Mouse (Mus musculus): Measurements from ENCODE around the gene Klhdc4. TPM values are rescaled to one million over a fixed set of nuclear protein-coding genes. Genes with fewer than 3 reads are reported as not detected.

Klhdc4 gene
- total RNA-seq, 2 experiments from 2014 or later: 13.4 to 14.1 TPM

DNA sequence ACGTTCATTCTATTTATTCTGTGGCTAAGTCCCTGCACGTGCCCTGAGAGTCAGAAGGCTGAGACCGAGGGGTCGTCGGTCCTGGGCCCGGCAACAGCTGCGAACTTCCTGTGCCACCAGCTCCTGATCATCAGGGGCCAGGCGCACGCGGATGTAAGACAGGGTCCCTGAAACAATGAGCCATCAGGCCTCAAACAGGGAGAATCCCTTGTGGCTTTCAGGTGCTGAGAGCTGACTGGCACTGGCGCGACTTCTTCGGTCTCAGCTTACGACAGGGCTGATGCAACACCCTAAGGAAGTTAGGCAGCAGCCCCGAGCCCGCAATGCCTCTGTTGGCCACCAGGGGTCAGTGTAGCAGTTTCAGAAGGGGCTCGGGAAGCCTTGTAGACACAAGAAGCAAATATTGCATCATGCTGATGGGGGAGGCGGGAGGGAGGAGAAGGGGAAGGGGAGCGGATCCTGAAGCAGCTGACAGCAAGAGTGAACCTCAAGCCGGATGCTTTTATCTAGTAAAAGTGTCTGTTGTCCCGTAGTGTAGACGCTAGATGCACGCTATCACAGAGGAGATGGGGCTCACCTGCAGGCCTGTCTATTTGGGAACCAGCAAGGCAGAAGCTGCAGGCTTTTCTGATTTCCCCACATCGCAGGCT lies 21.6 kb upstream of the Klhdc4 start:
- intact Hi-C loops (cut with DNase I): loop anchor here (1.0 kb wide), 2 partner anchors 58 to 74 kb away; no protein-coding TSS in a partner anchor
- DNase-seq (ENCODE audit: low spot score): peak; percentile 84

DNA sequence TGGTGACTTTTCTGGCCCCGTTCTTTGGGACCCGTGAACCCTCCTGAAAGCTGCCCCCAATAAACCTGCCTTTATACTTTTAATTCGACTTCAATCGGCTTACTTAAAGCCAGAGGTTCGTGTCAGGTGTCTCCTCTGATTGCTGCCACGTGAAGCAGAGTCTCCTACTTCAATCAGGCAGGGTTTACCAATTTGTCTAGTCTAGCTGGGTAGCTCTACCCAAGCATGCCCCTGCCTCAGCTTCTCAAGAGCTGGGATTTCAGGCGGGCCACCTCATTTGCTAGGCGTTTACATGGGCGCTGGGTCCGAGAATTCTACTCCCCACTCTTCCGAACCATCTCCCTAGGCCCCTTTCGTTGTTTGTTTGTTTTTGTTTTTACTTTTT lies 21.1 kb upstream of the Klhdc4 start:
- intact Hi-C loops (cut with DNase I): loop anchor here (1.0 kb wide), 1 partner anchor 75 kb away; no protein-coding TSS in a partner anchor
- no peak for DNase-seq (ENCODE audit: low spot score)

DNA sequence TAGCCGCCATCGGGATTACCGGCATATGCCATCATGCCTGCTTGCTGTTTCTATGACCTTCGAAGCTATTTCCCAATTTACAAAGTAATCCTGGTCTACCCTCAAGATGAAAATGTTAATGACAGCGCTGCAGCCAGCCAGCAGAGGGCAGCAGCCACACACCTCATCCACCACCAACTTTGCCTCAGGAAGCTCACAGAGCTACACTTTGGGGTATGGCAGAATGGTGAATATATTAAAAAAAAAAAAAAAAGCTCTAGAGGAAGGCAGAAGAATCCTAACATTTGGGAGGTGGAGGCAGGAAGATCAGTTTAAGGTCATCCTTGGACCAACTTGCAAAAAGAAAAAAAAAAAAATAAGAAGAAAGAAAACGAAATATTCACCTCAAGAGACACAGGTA lies 20.6 kb upstream of the Klhdc4 start:
- peak; percentile 27 for DNase-seq (ENCODE audit: low spot score)
- intact Hi-C loops (cut with DNase I): loop anchor here (1.0 kb wide), 1 partner anchor 75 kb away; no protein-coding TSS in a partner anchor

DNA sequence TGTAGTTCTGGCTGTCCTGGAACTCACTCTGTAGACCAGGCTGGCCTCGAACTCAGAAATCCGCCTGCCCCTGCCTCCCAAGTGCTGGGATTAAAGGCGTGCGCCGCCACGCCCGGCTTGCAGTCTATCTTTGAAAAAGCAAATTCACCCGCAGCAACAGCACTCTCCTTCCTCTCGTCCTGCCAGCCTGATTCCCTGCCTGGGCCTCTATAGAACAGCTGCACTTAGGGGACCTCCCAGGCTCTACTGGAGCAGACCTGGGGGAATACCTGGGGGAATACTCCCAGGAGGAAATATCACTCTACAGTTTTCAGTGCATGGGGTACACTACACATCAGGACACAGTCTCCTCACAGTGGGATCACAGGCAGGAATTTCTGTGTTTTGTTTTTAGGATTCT lies 19.9 kb upstream of the Klhdc4 start:
- DNase-seq (ENCODE audit: low spot score): no peak
- intact Hi-C loops (cut with DNase I): no loop called here

DNA sequence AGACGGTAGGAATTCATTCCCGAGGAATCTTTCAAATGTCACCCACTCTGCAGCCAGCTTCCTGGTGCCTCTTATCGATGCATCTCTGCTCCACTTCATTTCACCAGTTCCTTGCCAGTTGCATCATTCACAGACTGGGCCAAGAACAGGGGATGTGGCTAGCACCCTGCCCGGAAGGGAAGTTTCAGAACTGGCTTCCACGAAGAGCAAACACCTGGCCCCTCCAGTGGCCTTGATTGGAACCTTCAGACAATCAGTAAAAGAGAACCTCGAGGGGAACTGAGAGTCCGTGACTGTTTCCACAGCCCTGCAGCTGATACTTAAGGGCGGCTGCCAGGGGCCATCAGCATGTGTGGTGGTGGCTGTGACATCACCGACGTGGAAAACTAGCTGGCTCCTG lies 19.1 kb upstream of the Klhdc4 start:
- intact Hi-C loops (cut with DNase I): no loop called here
- no peak for DNase-seq (ENCODE audit: low spot score)

DNA sequence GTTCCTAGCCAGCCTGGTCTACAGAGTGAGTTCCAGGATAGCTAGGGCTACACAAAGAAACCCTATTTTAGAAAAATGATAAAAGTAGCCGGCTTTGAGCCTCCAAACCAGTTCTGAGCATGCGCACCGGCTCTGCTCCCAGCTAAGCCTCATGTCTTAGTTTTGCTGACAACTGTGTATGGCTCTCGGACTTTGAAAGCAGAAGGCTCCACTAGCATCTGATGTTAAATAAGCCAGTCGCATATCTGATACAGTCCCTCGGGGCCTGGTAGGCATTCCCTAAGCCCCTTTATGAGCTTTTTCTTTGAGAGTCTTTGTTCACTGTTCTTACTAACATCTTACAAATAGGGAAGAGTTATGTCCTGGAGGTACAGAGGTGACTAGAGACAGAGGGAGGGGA lies 18.6 kb upstream of the Klhdc4 start:
- no peak for DNase-seq (ENCODE audit: low spot score)
- intact Hi-C loops (cut with DNase I): no loop called here

DNA sequence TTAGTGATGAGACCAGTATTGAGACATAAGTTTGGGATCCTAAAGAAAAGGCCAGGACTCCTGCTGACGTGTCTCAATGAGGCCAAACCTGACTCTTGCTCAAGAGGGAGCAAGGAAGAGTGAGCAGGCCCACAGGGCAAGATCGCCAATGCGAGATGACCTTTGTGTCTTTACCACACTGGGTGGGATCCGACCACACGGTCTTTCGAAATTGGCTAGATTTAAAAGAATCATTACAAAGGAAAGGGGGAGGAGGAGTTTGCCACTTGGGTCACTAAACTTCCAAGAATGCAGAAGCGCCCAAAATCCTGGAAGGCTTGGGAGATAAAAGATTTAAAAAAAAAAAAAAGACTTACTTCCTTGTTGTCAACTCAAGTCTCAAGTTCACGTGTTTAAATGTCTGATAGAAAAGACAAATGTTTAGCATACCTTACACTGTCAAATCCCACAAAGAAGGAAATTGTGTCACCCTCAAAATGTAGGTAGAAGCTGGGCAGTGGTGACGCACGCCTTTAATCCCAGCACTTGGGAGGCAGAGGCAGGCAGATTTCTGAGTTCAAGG lies 18.0 kb upstream of the Klhdc4 start:
- DNase-seq (ENCODE audit: low spot score): no peak
- intact Hi-C loops (cut with DNase I): no loop called here

DNA sequence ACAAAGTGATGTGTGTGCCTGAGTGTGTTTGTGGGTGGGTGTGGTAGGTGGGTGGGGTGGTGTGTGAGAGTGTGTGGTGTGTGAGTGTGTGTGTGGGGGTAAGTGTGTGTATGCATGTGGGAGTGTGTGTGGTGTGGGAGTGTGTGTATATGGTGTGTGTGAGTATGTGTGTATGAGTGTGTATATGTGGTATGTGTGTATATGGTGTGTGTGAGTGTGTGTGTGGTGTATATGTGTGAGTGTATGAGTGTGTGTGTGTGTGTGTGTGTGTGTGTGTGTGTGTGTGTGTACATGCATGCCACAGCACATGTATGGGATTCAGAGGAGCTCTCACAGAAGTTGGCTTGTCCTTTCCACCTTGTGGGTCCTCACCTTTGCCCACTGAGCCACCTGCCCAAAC lies 17.4 kb upstream of the Klhdc4 start:
- DNase-seq (ENCODE audit: low spot score): no peak
- intact Hi-C loops (cut with DNase I): no loop called here

DNA sequence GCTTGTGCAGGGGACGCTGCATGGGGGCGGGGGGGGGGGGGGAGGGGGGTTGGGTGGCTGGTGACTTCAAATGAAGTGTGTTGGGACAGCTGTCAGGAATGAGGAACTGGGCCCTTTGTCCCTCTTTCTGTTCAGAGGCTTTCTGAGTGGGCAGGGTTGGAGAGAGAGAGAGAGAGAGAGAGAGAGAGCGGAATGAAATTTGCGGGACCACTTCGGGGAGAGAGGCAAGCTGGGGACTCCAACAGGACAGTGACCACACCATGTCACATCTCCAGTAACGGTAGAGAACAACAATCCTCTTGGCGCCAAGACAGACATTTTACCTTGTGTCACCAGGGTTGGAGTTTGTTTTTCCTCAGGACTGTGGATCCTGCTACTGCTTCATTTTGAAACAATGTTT lies 15.4 kb upstream of the Klhdc4 start:
- no peak for DNase-seq (ENCODE audit: low spot score)
- intact Hi-C loops (cut with DNase I): no loop called here

DNA sequence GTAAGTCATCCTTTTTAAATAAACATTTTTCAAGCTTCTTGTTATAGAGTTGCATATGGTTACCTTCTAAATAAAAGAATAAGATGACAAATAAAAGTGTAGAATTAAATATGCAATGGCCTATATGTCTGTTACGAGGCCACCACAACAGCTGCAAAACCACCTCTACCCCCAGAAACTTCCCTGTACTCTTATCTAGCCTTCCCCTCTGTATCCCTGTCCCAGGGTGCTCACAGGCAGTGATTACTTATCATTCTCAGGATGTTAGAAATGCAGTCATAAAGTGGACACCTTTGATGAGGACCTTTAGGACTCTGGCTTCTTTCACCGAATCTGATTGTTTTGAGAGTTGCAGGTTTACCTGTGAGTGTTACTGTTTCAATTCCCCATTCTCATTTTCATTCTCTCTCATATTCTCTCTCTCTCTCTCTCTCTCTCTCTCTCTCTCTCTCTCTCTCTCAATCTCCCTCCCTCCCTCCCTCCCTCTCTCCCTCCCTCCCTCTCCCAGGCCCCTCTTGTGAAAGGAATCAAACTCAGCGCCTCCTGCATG lies 13.9 kb upstream of the Klhdc4 start:
- DNase-seq (ENCODE audit: low spot score): no peak
- intact Hi-C loops (cut with DNase I): no loop called here

DNA sequence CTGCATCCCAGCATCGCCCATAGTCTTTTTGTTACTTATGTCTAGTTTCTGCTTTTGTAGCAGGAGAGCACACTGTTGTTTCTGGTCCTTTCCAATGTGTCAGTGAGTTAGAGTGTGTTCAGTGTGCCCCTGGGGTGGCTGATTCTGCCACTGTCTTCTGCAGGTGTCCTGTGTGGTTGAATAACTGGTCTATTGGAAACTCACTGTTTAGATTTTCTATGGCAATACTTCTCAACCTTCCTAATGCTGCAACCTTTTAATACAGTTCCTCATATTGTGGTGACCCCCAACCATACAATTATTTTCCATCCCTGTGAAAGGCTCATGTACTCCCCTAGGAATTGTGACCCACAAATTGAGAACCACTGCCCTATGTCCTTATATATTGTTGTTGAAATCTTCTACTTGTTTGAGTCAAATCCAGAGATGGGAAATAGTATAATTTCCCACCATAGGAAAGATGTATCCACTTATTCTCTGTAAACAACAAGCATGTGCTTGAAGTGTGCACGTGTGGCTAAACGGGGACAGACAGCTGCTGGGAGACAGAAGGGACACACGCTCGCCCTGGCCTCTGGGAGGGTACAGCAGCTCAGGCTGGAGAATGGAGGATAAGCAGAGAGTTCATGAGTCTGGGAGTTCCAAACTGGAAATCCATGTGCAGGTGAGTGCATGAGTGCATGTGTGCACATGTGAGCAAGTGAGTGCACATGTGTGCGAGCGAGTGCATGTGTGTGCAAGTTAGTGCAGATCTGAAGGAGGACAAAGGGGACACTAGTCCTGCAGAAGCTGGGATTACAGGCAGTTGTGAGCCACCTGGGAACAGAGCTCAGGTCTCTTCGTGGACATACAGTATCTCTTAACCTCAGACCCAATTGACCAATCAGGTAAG lies 12.9 kb upstream of the Klhdc4 start:
- no peak for DNase-seq (ENCODE audit: low spot score)
- intact Hi-C loops (cut with DNase I): no loop called here

DNA sequence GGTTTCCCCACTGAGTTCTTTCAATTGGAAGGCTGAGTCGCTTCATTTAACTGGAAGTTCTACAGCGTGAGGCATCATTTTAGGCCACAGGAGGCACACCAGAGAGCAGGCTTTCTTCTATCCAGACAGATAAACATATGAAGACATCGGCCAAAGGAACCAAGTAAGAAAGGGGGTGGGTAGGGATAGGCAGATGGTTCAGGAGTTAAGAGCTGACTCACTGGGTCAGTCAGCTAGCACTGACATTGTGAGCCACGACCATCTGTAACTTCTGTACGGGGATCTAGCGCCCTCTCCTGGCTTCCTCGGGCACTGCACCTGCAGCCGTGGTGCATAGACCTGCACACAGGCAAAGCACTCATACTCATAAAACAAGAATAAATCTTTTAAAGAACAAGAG lies 11.9 kb upstream of the Klhdc4 start:
- intact Hi-C loops (cut with DNase I): no loop called here
- DNase-seq (ENCODE audit: low spot score): no peak

DNA sequence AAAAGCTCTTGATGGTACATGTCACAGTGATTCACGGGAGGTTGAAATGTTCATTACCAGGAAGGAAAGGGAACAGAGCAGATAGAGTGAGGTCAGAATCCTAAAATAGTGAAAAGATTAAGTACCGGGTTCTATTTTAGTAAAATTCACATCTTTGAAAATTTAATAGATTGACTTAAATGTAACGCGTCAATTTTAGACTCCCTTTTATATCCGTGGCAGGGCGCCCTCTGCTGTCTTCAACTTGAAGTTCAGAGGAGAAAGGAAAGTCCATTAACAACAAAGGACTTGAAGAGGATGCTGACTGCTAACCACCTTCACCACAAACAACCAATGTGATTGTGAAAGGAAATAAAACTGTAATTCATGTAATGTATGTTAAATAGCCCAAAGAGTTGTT lies 3.1 kb upstream of the Klhdc4 start:
- no peak for DNase-seq (ENCODE audit: low spot score)
- intact Hi-C loops (cut with DNase I): loop anchor here (5.0 kb wide), 1 partner anchor 115 kb away; no protein-coding TSS in a partner anchor

DNA sequence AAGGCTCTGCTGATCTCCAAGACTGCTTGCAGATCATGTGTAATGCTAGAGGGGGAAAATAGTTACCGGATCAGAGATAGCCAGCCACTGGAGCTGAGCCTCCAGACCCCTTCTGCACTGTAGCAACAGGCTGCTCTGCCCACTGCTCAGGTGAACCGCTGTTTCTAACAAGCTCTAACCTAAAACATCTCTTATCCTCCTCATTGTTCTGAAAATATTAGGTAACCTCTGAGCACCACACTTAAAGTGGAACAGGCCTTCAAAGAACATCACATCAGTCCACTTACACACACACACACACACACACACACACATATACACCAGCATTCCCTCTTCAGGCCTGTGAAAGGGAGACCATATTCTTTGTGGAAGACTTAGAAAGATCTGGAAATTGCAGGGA lies 2.7 kb upstream of the Klhdc4 start:
- DNase-seq (ENCODE audit: low spot score): no peak
- intact Hi-C loops (cut with DNase I): loop anchor here (5.0 kb wide), 1 partner anchor 115 kb away; no protein-coding TSS in a partner anchor

DNA sequence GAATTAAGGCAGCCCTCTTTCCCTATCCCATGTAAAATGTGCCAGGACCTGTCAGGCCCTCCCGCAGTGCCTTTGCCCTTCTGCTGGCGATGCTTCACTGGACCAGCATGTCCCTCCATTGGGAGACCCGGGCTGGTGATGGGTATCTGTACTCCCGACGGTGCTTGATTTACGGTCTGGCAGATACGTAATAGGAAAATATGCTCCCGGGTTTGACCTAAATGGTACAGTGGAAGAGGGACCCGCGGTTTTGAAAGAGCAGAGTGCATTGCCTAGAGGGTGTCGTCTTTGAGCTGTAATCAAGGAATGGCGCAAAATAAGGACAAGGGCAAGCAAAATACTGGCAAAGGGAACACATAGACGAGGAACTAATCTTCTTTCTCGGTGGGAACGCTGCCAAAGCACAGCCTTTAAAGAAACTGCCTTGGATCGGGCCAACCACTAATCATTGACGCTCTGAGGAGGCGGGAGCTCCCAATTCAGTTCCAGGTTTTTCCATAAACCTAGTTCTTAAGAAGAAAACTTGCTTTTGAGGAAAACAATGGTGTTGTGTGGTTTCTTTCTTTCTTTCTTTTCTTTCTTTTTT lies 501 bp upstream of the Klhdc4 start:
- peak; percentile 15 for DNase-seq (ENCODE audit: low spot score)
- intact Hi-C loops (cut with DNase I): loop anchor here (5.0 kb wide), 1 partner anchor 113 kb away; no protein-coding TSS in a partner anchor

DNA sequence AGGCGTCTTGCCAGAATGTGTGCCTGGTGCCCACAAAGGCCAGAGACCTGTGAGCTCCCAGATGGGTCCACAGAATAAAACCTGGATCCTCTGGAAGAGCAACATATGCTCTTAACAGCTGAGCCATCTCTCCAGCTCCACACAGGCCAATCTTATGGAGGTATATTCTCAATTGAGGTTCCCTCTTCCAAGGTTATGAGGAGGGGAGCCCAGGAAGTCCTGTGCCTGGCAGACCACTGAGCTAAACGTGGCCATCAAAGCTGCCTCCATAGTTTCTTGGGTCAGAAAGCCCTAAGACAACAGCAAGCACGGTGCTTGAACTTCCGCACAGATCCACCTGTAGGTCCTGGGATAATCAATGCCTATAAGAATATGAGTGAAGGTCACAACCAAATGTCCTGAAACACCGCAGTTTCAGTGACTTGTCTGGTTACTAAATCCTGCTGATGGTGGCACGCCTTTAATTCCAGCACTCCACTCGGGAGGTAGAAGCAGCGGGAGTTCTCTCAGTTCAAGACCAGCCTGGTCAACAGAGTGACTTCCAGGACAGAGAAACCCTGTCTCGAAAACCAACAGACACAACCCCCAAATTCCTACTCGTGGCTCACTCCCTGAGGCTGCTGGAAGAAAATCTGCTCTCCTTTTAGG lies 869 bp downstream of the Klhdc4 start:
- intact Hi-C loops (cut with DNase I): no loop called here
- DNase-seq (ENCODE audit: low spot score): no peak

DNA sequence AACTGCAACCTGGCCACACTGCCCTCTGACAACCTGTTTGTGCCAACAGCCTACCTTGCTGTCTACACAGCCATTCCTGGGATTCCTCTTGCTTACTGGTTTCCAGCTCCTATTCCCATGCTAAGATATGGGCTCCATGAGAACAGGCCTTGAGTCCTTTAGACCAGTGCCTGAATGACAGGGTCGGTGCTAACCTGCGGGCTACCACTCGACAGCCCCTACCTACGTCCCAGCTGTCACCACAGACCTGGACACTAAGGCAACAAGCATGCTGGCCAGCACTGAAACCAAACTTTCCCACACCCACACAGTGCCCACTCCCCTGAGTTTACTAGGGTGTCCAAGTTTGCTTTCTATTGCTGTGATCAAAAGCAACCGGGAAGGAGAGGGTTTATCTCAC lies 1.6 kb downstream of the Klhdc4 start:
- DNase-seq (ENCODE audit: low spot score): no peak
- intact Hi-C loops (cut with DNase I): no loop called here

DNA sequence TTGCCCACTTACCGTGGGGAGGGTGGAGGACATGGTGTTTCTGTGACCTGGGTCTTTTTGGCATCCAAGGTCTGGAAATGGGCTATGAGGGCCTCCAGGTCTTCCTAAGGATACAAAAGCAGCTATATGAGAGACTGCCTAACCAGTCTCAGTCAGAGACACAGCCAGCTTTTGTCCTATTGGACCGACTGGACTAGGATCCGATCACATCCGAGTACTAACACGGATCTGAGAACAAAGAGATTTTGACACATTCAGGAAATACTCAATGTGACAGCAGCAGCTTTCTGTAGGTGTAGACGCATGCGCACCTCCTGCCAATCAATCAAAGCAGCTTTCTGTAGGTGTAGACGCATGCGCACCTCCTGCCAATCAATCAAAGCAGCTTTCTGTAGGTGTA lies 7.6 kb downstream of the Klhdc4 start:
- intact Hi-C loops (cut with DNase I): no loop called here
- DNase-seq (ENCODE audit: low spot score): no peak

DNA sequence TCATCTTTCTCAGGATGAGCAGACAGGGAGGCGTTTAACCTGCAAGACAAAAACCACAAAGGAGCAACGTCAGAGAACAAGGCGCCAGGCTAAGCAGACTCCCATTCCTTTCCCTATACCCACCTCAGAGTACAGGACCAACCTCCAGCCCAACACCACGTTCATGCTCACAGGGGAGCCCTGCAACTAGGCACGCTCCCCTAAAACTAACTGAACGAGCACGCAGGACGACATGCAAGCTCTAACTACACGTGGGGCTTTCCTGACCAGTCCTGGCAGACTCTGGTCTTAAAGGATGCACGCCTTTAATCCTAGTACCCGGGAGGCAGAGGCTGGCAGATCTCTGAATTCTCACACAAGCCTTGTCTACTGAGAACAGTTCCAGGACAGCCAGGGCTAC lies 8.0 kb downstream of the Klhdc4 start:
- intact Hi-C loops (cut with DNase I): no loop called here
- DNase-seq (ENCODE audit: low spot score): no peak

DNA sequence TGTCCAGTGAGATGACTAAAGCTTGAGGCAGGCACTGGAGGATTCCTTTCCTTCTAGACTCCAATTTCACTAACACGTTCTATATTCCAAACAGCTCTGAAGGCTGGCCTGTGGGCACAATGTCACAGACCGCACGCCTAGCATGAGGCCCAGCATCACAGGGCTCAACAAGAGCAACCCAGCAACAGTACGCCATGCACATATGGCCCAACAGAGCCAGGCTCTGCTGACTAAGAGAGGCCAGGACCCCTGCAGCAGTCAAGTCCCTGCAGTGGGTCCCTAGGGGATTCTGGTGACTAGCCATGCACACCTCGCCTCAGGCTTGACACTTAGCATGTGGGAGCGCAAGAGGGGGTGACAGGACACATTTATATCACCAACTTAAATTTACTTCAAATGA lies 8.5 kb downstream of the Klhdc4 start:
- DNase-seq (ENCODE audit: low spot score): no peak
- intact Hi-C loops (cut with DNase I): no loop called here

Measured in heart, postnatal 25 days (tissue).